Mouse (Mus musculus) MEL (cell line): ENCODE results near the gene Rasgef1b. TPM values are rescaled to one million over a fixed set of nuclear protein-coding genes. Genes with fewer than 3 reads are reported as not detected.

Experiments
- DNase-seq: peaks from one replicate; pipeline ENCODE4 v3.0.0; 2011; ENCODE audit warnings: low read depth, low spot score
- H3K27ac ChIP-seq: 2 replicates; pipeline ENCODE4 v1.5.1; 2012; ENCODE audit warnings: low read depth, mild to moderate bottlenecking, control low read depth, low read length, moderate library complexity; ENCODE audit not compliant: control insufficient read depth
- H3K27me3 ChIP-seq, 2 experiments: fragments of 150-350 bp in 1 of 2; sonication (generic) in 1 of 2; 2 replicates each; pipeline ENCODE4 v1.6.1; 2012; ENCODE audit warnings: low read length in 2 of 2, mild to moderate bottlenecking in 2 of 2, improper control_type of control experiment in 1 of 2, moderate library complexity in 1 of 2; ENCODE audit not compliant: insufficient read depth in 2 of 2, control insufficient read depth in 1 of 2
- H3K36me3 ChIP-seq, 2 experiments: 2 replicates each; pipeline ENCODE4 v1.6.1; 2012 to 2014; ENCODE audit warnings: low read length in 2 of 2, improper control_type of control experiment in 1 of 2, inconsistent platforms in 1 of 2, mild to moderate bottlenecking in 1 of 2; ENCODE audit not compliant: insufficient read depth in 2 of 2, control insufficient read depth in 1 of 2
- H3K4me1 ChIP-seq, 2 experiments: fragments of 150-350 bp in 1 of 2; sonication (generic) in 1 of 2; 2 replicates each; pipeline ENCODE4 v1.6.1; 2012; ENCODE audit warnings: low read length in 2 of 2, improper control_type of control experiment in 1 of 2, mild to moderate bottlenecking in 1 of 2; ENCODE audit not compliant: insufficient read depth in 2 of 2, control insufficient read depth in 1 of 2
- H3K4me3 ChIP-seq, 2 experiments: fragments of 150-350 bp in 1 of 2; sonication (generic) in 1 of 2; 2 replicates each; pipeline ENCODE4 v1.5.1; 2012; ENCODE audit warnings: low read depth in 2 of 2, low read length in 2 of 2, mild to moderate bottlenecking in 2 of 2, moderate library complexity in 2 of 2, control low read depth in 1 of 2, improper control_type of control experiment in 1 of 2; ENCODE audit not compliant: control insufficient read depth in 1 of 2, insufficient read depth in 1 of 2
- H3K79me2 ChIP-seq: 2 replicates; pipeline ENCODE4 v1.6.1; 2012; ENCODE audit warnings: mild to moderate bottlenecking, low read length, moderate library complexity; ENCODE audit not compliant: control insufficient read depth, poor library complexity, insufficient read depth
- H3K9ac ChIP-seq: 2 replicates; pipeline ENCODE4 v1.6.1; 2012; ENCODE audit warnings: low read depth, mild to moderate bottlenecking, control low read depth, low read length, moderate library complexity; ENCODE audit not compliant: control insufficient read depth, poor library complexity, severe bottlenecking
- H3K9me3 ChIP-seq: fragments of 150-350 bp; sonication (generic); replicated peaks from 2 replicates; pipeline ENCODE4 v1.6.1; 2012; ENCODE audit warnings: mild to moderate bottlenecking, low read length, improper control_type of control experiment, moderate library complexity; ENCODE audit not compliant: insufficient read depth
- BHLHE40 ChIP-seq: IDR thresholded peaks from 2 replicates; pipeline ENCODE4 v1.6.1; 2012; ENCODE audit warnings: low read depth, mild to moderate bottlenecking, inconsistent platforms, low read length, improper control_type of control experiment, borderline replicate concordance
- CHD2 ChIP-seq: IDR thresholded peaks from 2 replicates; pipeline ENCODE4 v1.6.1; 2011; ENCODE audit warnings: low read length, improper control_type of control experiment
- CTCF ChIP-seq, 3 experiments: IDR thresholded peaks in 2 of 3; conservative IDR thresholded peaks in 1 of 3; 2 replicates each; pipeline ENCODE4 v1.5.1; 2011 to 2012; ENCODE audit warnings: low read length in 3 of 3, low read depth in 2 of 3, mild to moderate bottlenecking in 2 of 3, improper control_type of control experiment in 1 of 3, inconsistent platforms in 1 of 3, mixed read lengths in 1 of 3, moderate library complexity in 1 of 3; ENCODE audit not compliant: control insufficient read depth in 1 of 3, insufficient read depth in 1 of 3, poor library complexity in 1 of 3, severe bottlenecking in 1 of 3
- ELF1 ChIP-seq: IDR thresholded peaks from 2 replicates; pipeline ENCODE4 v1.6.1; 2014; ENCODE audit warnings: low read depth, mild to moderate bottlenecking, inconsistent platforms, low read length, improper control_type of control experiment, moderate library complexity
- EP300 ChIP-seq, 2 experiments: IDR thresholded peaks; 2 replicates each; pipeline ENCODE4 v1.6.1; 2011; ENCODE audit warnings: improper control_type of control experiment in 2 of 2, low read length in 2 of 2, low read depth in 1 of 2, mild to moderate bottlenecking in 1 of 2
- ETS1 ChIP-seq: IDR thresholded peaks from 2 replicates; pipeline ENCODE4 v1.6.1; 2012; ENCODE audit warnings: low read depth, mild to moderate bottlenecking, inconsistent platforms, low read length, improper control_type of control experiment, moderate library complexity
- GABPA ChIP-seq: IDR thresholded peaks from 2 replicates; pipeline ENCODE4 v1.6.1; 2012; ENCODE audit warnings: low read depth, mild to moderate bottlenecking, inconsistent platforms, low read length, improper control_type of control experiment, moderate library complexity
- MEF2A ChIP-seq: IDR thresholded peaks from 2 replicates; pipeline ENCODE4 v1.6.1; 2014; ENCODE audit warnings: low read depth, mild to moderate bottlenecking, inconsistent platforms, low read length, improper control_type of control experiment; ENCODE audit not compliant: poor library complexity, insufficient replicate concordance, severe bottlenecking; ENCODE audit errors: extremely low read depth
- MYB ChIP-seq: IDR thresholded peaks from 2 replicates; pipeline ENCODE4 v1.6.1; 2011; ENCODE audit warnings: mild to moderate bottlenecking, low read depth, low read length, improper control_type of control experiment
- NELFE ChIP-seq: IDR thresholded peaks from 2 replicates; pipeline ENCODE4 v1.6.1; 2011; ENCODE audit warnings: low read depth, low read length, improper control_type of control experiment
- NRF1 ChIP-seq: IDR thresholded peaks from 2 replicates; pipeline ENCODE4 v1.6.1; 2014; ENCODE audit warnings: low read depth, mild to moderate bottlenecking, inconsistent platforms, low read length, improper control_type of control experiment, moderate library complexity; ENCODE audit not compliant: poor library complexity, insufficient read depth, severe bottlenecking
- POLR2AphosphoS2 ChIP-seq: IDR thresholded peaks from 2 replicates; pipeline ENCODE4 v1.6.1; 2011; ENCODE audit warnings: low read length, improper control_type of control experiment
- RAD21 ChIP-seq: IDR thresholded peaks from 2 replicates; pipeline ENCODE4 v1.6.1; 2011; ENCODE audit warnings: mild to moderate bottlenecking, low read depth, low read length, improper control_type of control experiment
- RCOR1 ChIP-seq: IDR thresholded peaks from 2 replicates; pipeline ENCODE4 v1.6.1; 2012; ENCODE audit warnings: low read depth, mild to moderate bottlenecking, inconsistent platforms, low read length, improper control_type of control experiment
- SMC3 ChIP-seq: IDR thresholded peaks from 2 replicates; pipeline ENCODE4 v1.6.1; 2011; ENCODE audit warnings: low read depth, low read length, improper control_type of control experiment
- TBP ChIP-seq: IDR thresholded peaks from 2 replicates; pipeline ENCODE4 v1.8.0; 2011; ENCODE audit warnings: low read depth, low read length, improper control_type of control experiment
- TCF12 ChIP-seq: IDR thresholded peaks from 2 replicates; pipeline ENCODE4 v1.6.1; 2014; ENCODE audit warnings: low read depth, mild to moderate bottlenecking, inconsistent platforms, low read length, improper control_type of control experiment, moderate library complexity
- UBTF ChIP-seq: IDR thresholded peaks from 2 replicates; pipeline ENCODE4 v1.6.1; 2012; ENCODE audit warnings: low read depth, mild to moderate bottlenecking, inconsistent platforms, low read length, improper control_type of control experiment, moderate library complexity, borderline replicate concordance; ENCODE audit not compliant: insufficient read depth
- USF2 ChIP-seq, 2 experiments: IDR thresholded peaks; 2 replicates each; pipeline ENCODE4 v1.6.1; 2011 to 2012; ENCODE audit warnings: improper control_type of control experiment in 2 of 2, low read length in 2 of 2, borderline replicate concordance in 1 of 2, inconsistent platforms in 1 of 2, low read depth in 1 of 2, mild to moderate bottlenecking in 1 of 2; ENCODE audit not compliant: insufficient read depth in 1 of 2
- ZNF384 ChIP-seq: IDR thresholded peaks from 2 replicates; pipeline ENCODE4 v1.6.1; 2012; ENCODE audit warnings: low read depth, mild to moderate bottlenecking, inconsistent platforms, low read length, improper control_type of control experiment
- polyA plus RNA-seq, 2 experiments: library from polyadenylated mRNA; stranded (reverse) in 1 of 2; unstranded in 1 of 2; fragments of >175 nt in 1 of 2; fragments of >200 nt in 1 of 2; gene quantifications; 2 replicates each; pipeline versions ENCODE4 v1.2.1 to v1.2.4; 2012; ENCODE audit warnings: low replicate concordance in 2 of 2, low read depth in 1 of 2; ENCODE audit not compliant: insufficient read length in 2 of 2, insufficient read depth in 1 of 2, missing spikeins in 1 of 2
- total RNA-seq: library from RNA; depleted of rRNA; stranded (reverse); fragments of 300-350 nt; gene quantifications from 2 replicates; pipeline ENCODE4 v1.2.3, GENCODE M21; 2012

Rasgef1b gene
- total and polyA plus RNA-seq, 3 experiments: not detected

- Histone ChIP-seq H3K79me2 (no peaks in the 10 kb centered on the region), H3K4me1 (no peaks in the 10 kb centered on the region), H3K9ac (no peak overlapping the region), H3K4me3 (no peak overlapping the region), H3K9me3 (no peaks in the 10 kb centered on the region), H3K36me3 (no peaks in the 10 kb centered on the region), H3K27ac (no peak overlapping the region), H3K27me3 (no peaks in the 10 kb centered on the region)
- no peak for DNase-seq
- TF ChIP-seq MYB (no peak), TBP (no peak), USF2 (IDR thresholded peaks at IDR 0.05; ENCODE audit: borderline replicate concordance in 1 of 2, insufficient read depth in 1 of 2, low read depth in 1 of 2, low read length in 2 of 2) (no peak), MEF2A (no peak), SMC3 (no peak), EP300 (IDR thresholded peaks at IDR 0.05; ENCODE audit: low read depth in 1 of 2, low read length in 2 of 2) (no peak), BHLHE40 (no peak), POLR2AphosphoS2 (no peak), ZNF384 (no peak)
- TF ChIP-seq, all 39 proteins: peak for 0
Measured at GRCm38 (mm10) chr5:99479263-99480077, 249.4 kb downstream of the Rasgef1b start.

DNA sequence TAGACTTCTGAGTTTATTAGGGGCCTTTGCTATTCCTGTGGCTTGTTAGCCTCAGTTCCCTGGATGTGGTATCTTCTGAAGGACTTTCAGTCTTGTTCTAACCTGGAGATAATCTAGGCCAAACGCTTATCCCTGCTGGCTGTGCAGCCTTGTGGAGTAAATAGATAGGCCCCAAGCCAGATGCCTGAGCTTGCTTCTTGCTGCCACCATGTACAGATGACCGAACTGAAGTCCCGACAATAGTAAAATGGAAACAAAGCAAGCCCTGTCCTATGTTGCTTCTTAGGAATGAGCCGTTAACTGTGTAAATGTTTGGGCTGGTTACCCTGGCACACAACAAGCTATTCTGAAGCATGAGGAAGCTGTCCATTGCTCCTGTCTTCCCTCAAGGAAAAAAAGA is 250.1 kb downstream of the Rasgef1b start:
- no peaks in the 10 kb centered on the region for H3K79me2 ChIP-seq
- no peak for DNase-seq
- no peaks in the 10 kb centered on the region for H3K4me1 ChIP-seq
- no peaks in the 10 kb centered on the region for H3K36me3 ChIP-seq
- H3K27me3 ChIP-seq: no peaks in the 10 kb centered on the region
- TF ChIP-seq TCF12 (no peak), ELF1 (no peak), GABPA (no peak), EP300 (IDR thresholded peaks at IDR 0.05; ENCODE audit: low read depth in 1 of 2, low read length in 2 of 2) (no peak), RCOR1 (no peak), RAD21 (no peak), SMC3 (no peak), CTCF (IDR thresholded peaks at IDR 0.05 in 2 of 3, conservative IDR thresholded peaks at IDR 0.05 in 1 of 3; ENCODE audit: control insufficient read depth in 1 of 3, insufficient read depth in 1 of 3, low read depth in 2 of 3, low read length in 3 of 3, poor library complexity in 1 of 3, severe bottlenecking in 1 of 3) (no peak), ETS1 (no peak), NRF1 (no peak), CHD2 (no peak), NELFE (no peak), UBTF (no peak)
- no peak overlapping the region for H3K4me3 ChIP-seq
- H3K27ac ChIP-seq: no peak overlapping the region
- no peaks in the 10 kb centered on the region for H3K9me3 ChIP-seq
- H3K9ac ChIP-seq: no peak overlapping the region
